Mouse (Mus musculus): ENCODE data around the gene Nfkbib.
A peak's percentile ranks its signal among the peaks of the same experiment; 100 is the strongest.

Gene Nfkbib

GRCm38 (mm10) chr7:28799994-28800393 lies 32.7 kb upstream of the Nfkbib start:
- no peak for DNase-seq (ENCODE audit: low spot score in 2 of 2)

- peak; percentile 68 to 87 for DNase-seq (ENCODE audit: low spot score in 2 of 2)
Measured at GRCm38 (mm10) chr7:28796562-28796975, 29.3 kb upstream of the Nfkbib start.

- no peak for DNase-seq (ENCODE audit: low spot score in 2 of 2)
Measured at GRCm38 (mm10) chr7:28795832-28796231, 28.5 kb upstream of the Nfkbib start.

GRCm38 (mm10) chr7:28794496-28794895 lies 27.2 kb upstream of the Nfkbib start:
- no peak for DNase-seq (ENCODE audit: low spot score in 2 of 2)

GRCm38 (mm10) chr7:28793834-28794233 lies 26.5 kb upstream of the Nfkbib start:
- DNase-seq (ENCODE audit: low spot score in 2 of 2): no peak

GRCm38 (mm10) chr7:28792391-28793185 lies 25.3 kb upstream of the Nfkbib start:
- DNase-seq (ENCODE audit: low spot score in 2 of 2): no peak

GRCm38 (mm10) chr7:28791706-28792105 lies 24.4 kb upstream of the Nfkbib start:
- no peak for DNase-seq (ENCODE audit: low spot score in 2 of 2)

GRCm38 (mm10) chr7:28790066-28790806 lies 22.9 kb upstream of the Nfkbib start:
- no peak for DNase-seq (ENCODE audit: low spot score in 2 of 2)

GRCm38 (mm10) chr7:28789235-28789634 lies 21.9 kb upstream of the Nfkbib start:
- DNase-seq (ENCODE audit: low spot score in 2 of 2): no peak

GRCm38 (mm10) chr7:28788307-28789195 lies 21.2 kb upstream of the Nfkbib start, which contains the start of gene Rinl:
Rinl (plus strand) TSS chr7:28788969.
- no peak for DNase-seq (ENCODE audit: low spot score in 2 of 2)

GRCm38 (mm10) chr7:28787884-28788283 lies 20.6 kb upstream of the Nfkbib start:
- DNase-seq (ENCODE audit: low spot score in 2 of 2): no peak

- DNase-seq (ENCODE audit: low spot score in 2 of 2): no peak
Measured at GRCm38 (mm10) chr7:28785161-28785560, 17.8 kb upstream of the Nfkbib start.

- DNase-seq (ENCODE audit: low spot score in 2 of 2): no peak
Measured at GRCm38 (mm10) chr7:28781261-28781663, 13.9 kb upstream of the Nfkbib start.

- DNase-seq (ENCODE audit: low spot score in 2 of 2): no peak
Measured at GRCm38 (mm10) chr7:28780857-28781256, 13.5 kb upstream of the Nfkbib start.

- peak; percentile 80 to 88 for DNase-seq (ENCODE audit: low spot score in 2 of 2)
Measured at GRCm38 (mm10) chr7:28780067-28780658, 12.9 kb upstream of the Nfkbib start.

- no peak for DNase-seq (ENCODE audit: low spot score in 2 of 2)
Measured at GRCm38 (mm10) chr7:28778825-28779224, 11.5 kb upstream of the Nfkbib start.

GRCm38 (mm10) chr7:28775129-28775528 lies 7.8 kb upstream of the Nfkbib start:
- DNase-seq (ENCODE audit: low spot score in 2 of 2): no peak

- no peak for DNase-seq (ENCODE audit: low spot score in 2 of 2)
Measured at GRCm38 (mm10) chr7:28774164-28774563, 6.9 kb upstream of the Nfkbib start.

- DNase-seq (ENCODE audit: low spot score in 2 of 2): no peak
Measured at GRCm38 (mm10) chr7:28773163-28773562, 5.9 kb upstream of the Nfkbib start.

GRCm38 (mm10) chr7:28771867-28772266 lies 4.6 kb upstream of the Nfkbib start:
- no peak for DNase-seq (ENCODE audit: low spot score in 2 of 2)

- DNase-seq (ENCODE audit: low spot score in 2 of 2): no peak
Measured at GRCm38 (mm10) chr7:28770309-28770708, 3.0 kb upstream of the Nfkbib start.

All from urinary bladder, postnatal 36 days (tissue).